Mouse (Mus musculus): Measurements from ENCODE around the gene Nxpe2. TPM values are rescaled to one million over a fixed set of nuclear protein-coding genes. Genes with fewer than 3 reads are reported as not detected.

Gene Nxpe2
- polyA plus RNA-seq, 1 experiment, result 0.81 TPM

DNA sequence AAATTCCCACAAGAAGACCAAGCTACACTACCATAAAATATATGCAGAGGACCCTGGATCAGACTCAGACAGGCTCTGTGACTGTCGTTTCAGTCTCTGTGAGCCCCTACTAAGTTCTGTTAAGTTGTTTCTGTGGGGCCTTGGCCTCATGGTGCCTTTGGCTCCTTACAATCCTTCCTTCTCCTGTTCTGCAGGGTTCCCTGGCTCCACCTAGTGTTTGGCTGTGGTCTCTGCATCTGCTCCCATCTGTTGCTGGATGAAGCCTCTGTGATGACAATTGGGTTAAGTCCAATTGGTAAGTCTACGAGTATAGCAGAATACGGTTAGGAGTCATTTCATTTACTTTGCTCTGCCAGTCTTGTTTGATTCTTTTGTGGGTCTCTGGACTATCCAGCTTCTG, 1.5 kb upstream of the Nxpe2 start:
- Histone ChIP-seq H3K4me1 (ENCODE audit: control insufficient read depth, insufficient read depth, low read length) (no peaks in the 10 kb centered on the region), H3K4me3 (ENCODE audit: insufficient read depth, low read length) (no peak overlapping the region), H3K27ac (ENCODE audit: insufficient read depth, low read length) (no peak overlapping the region)
- TF ChIP-seq CTCF (IDR thresholded peaks at IDR 0.05; ENCODE audit: extremely low read depth, insufficient read depth, low read length) (peak; percentile 94), POLR2A (IDR thresholded peaks at IDR 0.05; ENCODE audit: extremely low read depth, insufficient read depth, low read length) (no peak)

DNA sequence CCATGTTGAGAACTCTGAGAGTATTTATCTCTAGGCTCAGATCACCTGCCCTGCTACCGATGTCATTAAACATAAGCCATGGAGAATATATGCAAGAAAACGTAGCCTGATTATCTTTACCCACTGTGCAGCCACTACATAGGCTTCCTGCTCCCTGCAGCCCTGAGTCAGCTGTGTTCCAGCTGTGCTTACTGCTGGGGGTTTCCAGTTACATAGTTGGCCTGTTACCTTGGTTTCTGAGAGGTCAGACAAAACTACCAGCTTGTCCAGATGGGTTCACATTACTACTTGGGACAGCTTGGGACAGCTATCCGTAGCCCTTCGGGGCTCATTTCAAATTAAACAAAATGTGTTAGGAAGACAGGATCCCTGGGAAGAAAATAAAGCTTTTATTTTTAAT, 868 bp upstream of the Nxpe2 start:
- H3K4me3 ChIP-seq (ENCODE audit: insufficient read depth, low read length), result no peak overlapping the region
- H3K27ac ChIP-seq (ENCODE audit: insufficient read depth, low read length), result peak overlapping the region; percentile 80; the same call in 1 of the 2 replicates
- TF ChIP-seq POLR2A (IDR thresholded peaks at IDR 0.05; ENCODE audit: extremely low read depth, insufficient read depth, low read length) (no peak), CTCF (IDR thresholded peaks at IDR 0.05; ENCODE audit: extremely low read depth, insufficient read depth, low read length) (no peak)
- H3K4me1 ChIP-seq (ENCODE audit: control insufficient read depth, insufficient read depth, low read length), result no peaks in the 10 kb centered on the region

DNA sequence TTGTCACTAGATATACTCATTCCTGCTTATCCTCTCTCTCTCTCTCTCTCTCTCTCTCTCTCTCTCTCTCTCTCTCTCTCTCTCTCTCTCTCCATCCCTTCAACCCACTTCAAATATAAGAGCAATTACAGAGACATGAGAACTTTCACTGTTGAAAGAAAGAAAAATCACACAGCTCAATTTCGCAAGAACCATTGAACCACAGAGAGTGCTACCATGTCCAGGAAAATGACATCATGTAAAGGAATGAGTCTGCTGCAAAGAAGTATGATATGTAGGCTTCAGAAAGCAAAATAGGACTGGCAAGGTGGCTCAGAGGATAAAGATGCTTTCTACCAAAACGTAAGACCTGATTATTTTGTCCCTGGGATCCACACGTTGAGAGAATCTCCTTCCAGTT, 7.4 kb downstream of the Nxpe2 start:
- TF ChIP-seq POLR2A (IDR thresholded peaks at IDR 0.05; ENCODE audit: extremely low read depth, insufficient read depth, low read length) (no peak), CTCF (IDR thresholded peaks at IDR 0.05; ENCODE audit: extremely low read depth, insufficient read depth, low read length) (no peak)
- no peaks in the 10 kb centered on the region for H3K4me1 ChIP-seq (ENCODE audit: control insufficient read depth, insufficient read depth, low read length)
- no peak overlapping the region for H3K4me3 ChIP-seq (ENCODE audit: insufficient read depth, low read length)
- no peak overlapping the region for H3K27ac ChIP-seq (ENCODE audit: insufficient read depth, low read length)

DNA sequence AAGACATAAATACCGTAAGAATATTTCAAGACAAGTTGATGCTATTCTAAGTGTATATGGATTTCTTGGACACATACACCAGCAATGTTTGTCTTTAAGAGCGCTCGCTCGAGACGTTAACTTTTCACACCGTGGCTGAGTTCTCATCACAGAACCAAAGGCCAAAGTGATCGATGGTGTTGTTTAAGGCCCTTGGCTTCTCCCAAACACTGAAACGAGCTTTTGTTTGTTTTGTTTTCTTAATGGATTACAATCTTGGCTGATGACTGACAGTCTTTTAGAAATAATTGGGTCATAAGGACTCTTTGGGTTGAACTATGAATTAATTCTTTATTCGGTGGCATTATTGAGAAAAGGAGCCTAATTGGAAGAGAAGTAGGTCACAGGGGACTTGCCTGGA, 7.8 kb downstream of the Nxpe2 start:
- Histone ChIP-seq H3K27ac (ENCODE audit: insufficient read depth, low read length) (no peak overlapping the region), H3K4me3 (ENCODE audit: insufficient read depth, low read length) (no peak overlapping the region), H3K4me1 (ENCODE audit: control insufficient read depth, insufficient read depth, low read length) (no peaks in the 10 kb centered on the region)
- no peak for TF ChIP-seq POLR2A (IDR thresholded peaks at IDR 0.05; ENCODE audit: extremely low read depth, insufficient read depth, low read length)
- TF ChIP-seq CTCF (IDR thresholded peaks at IDR 0.05; ENCODE audit: extremely low read depth, insufficient read depth, low read length), result no peak

DNA sequence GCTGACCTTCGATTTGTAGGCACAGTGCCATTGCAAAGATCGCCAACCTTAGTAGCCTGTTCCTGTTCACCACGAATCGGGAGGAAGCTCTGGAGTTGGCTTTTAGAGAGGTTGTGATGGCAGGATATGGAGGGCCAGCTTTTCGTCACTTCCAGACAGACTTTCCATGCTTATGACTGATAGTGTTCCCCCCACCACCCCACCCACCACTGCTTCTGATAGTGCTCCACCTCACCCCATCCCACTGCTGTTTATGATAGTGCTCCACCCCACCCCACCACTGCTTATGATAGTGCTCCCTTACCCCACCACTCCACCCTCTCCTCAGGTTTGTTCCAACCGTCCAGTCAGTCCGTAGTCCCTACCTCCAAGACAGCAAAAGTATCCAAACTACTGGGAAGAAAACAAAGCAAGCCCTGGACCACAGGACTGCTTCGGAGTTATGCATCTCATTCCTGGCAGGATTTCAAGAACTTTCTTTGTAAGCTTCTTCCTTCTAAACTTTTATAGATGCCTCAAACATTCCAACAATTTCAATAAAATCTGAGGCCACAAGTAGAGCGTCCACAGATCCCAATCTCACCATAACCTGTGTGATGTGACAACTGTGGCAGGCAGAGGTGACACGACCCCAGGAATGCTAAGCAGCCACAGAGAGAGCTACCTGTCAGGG, 12.4 kb downstream of the Nxpe2 start:
- TF ChIP-seq CTCF (IDR thresholded peaks at IDR 0.05; ENCODE audit: extremely low read depth, insufficient read depth, low read length) (no peak), POLR2A (IDR thresholded peaks at IDR 0.05; ENCODE audit: extremely low read depth, insufficient read depth, low read length) (no peak)
- 0 out of 2 replicates have a peak overlapping the region, but pooled peaks have one; percentile 9 for H3K27ac ChIP-seq (ENCODE audit: insufficient read depth, low read length)
- no peaks in the 10 kb centered on the region for H3K4me1 ChIP-seq (ENCODE audit: control insufficient read depth, insufficient read depth, low read length)
- H3K4me3 ChIP-seq (ENCODE audit: insufficient read depth, low read length), result no peak overlapping the region

DNA sequence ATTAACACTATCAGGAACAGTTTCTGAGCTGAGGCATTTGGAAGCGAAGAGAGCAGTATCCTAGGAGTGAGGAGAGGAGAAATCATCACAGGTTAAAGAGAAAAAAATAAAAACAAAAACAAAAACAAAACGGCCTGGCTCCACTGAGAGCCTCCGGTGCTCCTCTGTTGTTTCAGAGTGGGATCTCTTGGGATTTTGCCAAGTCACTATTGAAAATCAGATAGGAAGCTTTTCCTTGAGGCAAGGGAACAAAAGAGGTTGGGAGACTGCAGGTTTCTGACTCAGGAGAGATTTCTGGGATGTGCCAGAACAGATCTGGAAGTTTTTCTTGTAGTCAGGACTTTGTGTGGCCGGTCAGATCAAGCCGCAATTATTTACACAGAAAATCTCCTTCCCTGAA, 13.7 kb downstream of the Nxpe2 start:
- TF ChIP-seq POLR2A (IDR thresholded peaks at IDR 0.05; ENCODE audit: extremely low read depth, insufficient read depth, low read length) (no peak), CTCF (IDR thresholded peaks at IDR 0.05; ENCODE audit: extremely low read depth, insufficient read depth, low read length) (no peak)
- Histone ChIP-seq H3K27ac (ENCODE audit: insufficient read depth, low read length) (no peak overlapping the region), H3K4me3 (ENCODE audit: insufficient read depth, low read length) (no peak overlapping the region), H3K4me1 (ENCODE audit: control insufficient read depth, insufficient read depth, low read length) (no peaks in the 10 kb centered on the region)

DNA sequence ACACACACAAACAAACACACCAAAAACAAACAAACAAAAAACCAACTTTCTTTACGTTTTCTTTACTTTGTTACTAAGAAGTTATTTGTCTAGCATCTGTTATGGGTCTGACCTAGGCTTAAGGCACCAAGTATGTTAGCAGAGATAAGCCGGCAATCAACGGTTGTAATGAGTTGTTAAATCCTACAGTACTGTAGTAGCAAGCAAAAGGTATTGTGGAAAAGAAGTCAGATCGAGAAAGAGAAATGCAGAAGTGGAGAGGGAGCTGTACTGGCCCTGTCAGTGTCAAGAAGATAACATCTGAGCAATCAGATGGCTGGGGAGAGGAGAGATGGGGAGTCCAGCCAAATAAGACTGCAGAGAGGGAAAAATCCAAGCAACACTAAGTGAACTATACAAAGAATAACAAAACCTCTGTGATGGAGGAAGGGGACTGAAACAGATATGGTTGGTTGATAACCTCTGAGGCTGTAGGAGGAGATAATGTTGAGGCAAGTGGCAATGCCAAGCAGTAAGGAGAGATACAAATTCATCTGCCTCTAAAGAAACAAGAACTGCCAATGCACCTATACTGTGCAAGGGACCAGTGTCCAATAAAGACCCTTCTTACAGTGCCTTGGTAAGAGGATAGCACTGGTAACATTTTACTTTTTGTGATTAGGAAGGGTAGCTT, 14.3 kb downstream of the Nxpe2 start:
- H3K4me3 ChIP-seq (ENCODE audit: insufficient read depth, low read length), result no peak overlapping the region
- no peak overlapping the region for H3K27ac ChIP-seq (ENCODE audit: insufficient read depth, low read length)
- no peaks in the 10 kb centered on the region for H3K4me1 ChIP-seq (ENCODE audit: control insufficient read depth, insufficient read depth, low read length)
- TF ChIP-seq POLR2A (IDR thresholded peaks at IDR 0.05; ENCODE audit: extremely low read depth, insufficient read depth, low read length) (no peak), CTCF (IDR thresholded peaks at IDR 0.05; ENCODE audit: extremely low read depth, insufficient read depth, low read length) (no peak)

DNA sequence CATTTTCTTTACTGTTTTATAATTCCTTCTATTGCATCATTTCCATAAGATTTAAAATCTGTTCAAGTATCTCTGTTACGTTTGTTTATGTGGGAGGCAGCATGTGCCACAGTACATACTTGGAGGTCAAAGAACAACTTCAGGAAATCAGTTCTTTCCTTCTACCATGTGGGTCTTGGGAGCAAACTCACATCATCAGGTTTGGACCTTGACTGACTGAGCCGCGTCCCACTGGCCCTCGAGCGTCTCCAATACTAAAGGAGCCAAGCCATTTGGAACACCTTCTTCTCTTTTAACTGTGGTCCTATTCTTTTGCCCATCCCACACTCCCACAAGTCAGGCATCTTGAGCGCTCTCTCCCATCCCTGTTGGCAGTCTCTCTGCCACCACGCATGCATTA, 23.7 kb downstream of the Nxpe2 start:
- no peaks in the 10 kb centered on the region for H3K4me1 ChIP-seq (ENCODE audit: control insufficient read depth, insufficient read depth, low read length)
- H3K27ac ChIP-seq (ENCODE audit: insufficient read depth, low read length), result no peak overlapping the region
- TF ChIP-seq CTCF (IDR thresholded peaks at IDR 0.05; ENCODE audit: extremely low read depth, insufficient read depth, low read length), result no peak
- no peak for TF ChIP-seq POLR2A (IDR thresholded peaks at IDR 0.05; ENCODE audit: extremely low read depth, insufficient read depth, low read length)
- H3K4me3 ChIP-seq (ENCODE audit: insufficient read depth, low read length), result no peak overlapping the region

DNA sequence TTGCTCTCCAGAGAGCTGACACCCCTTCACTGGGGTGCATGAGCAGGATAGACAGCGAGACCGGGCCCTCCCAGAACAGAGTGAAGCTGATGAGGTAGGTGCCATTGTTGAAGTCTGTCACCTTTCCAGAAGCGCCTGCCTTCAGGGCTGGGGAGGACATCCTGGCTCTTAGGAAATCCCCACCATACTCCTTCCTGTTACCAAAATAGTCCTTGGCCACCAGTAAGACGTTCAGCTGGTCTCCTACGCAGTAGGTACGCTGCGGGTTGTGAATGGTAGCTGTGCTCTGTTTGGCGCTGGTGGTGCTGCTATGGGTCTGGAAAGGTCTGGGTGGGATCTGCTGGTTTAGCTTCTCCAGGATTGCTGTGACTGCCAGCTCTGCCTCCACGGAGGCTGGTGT, 26.9 kb downstream of the Nxpe2 start:
- Histone ChIP-seq H3K4me1 (ENCODE audit: control insufficient read depth, insufficient read depth, low read length) (no peaks in the 10 kb centered on the region), H3K27ac (ENCODE audit: insufficient read depth, low read length) (no peak overlapping the region), H3K4me3 (ENCODE audit: insufficient read depth, low read length) (no peak overlapping the region)
- no peak for TF ChIP-seq CTCF (IDR thresholded peaks at IDR 0.05; ENCODE audit: extremely low read depth, insufficient read depth, low read length)
- TF ChIP-seq POLR2A (IDR thresholded peaks at IDR 0.05; ENCODE audit: extremely low read depth, insufficient read depth, low read length), result no peak

DNA sequence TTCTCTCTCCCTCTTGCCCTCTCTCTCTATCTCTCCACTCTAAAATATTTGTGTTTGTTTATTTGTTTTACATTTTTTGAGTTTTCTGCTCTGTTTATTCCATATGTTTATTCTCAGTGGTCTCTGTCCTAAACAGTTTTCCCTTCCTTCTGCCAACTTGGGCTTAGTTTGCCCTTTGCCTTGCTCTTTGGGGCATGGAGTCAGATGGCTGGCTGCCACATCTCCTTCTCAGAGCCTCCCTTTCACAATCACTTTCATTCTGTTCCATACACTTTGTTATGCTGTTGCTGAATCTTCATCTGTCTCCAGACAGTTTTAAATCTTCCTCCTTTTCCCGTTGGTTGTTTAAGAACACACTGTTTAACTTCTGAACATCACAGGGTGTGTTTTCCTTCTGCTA, 37.4 kb downstream of the Nxpe2 start:
- Histone ChIP-seq H3K4me1 (ENCODE audit: control insufficient read depth, insufficient read depth, low read length) (no peaks in the 10 kb centered on the region), H3K27ac (ENCODE audit: insufficient read depth, low read length) (no peak overlapping the region), H3K4me3 (ENCODE audit: insufficient read depth, low read length) (no peak overlapping the region)
- TF ChIP-seq CTCF (IDR thresholded peaks at IDR 0.05; ENCODE audit: extremely low read depth, insufficient read depth, low read length), result no peak
